Mouse (Mus musculus) layer of hippocampus, adult 18-20 months (tissue): ENCODE results near the gene Hoxc4. TPM values are rescaled to one million over a fixed set of nuclear protein-coding genes. Genes with fewer than 3 reads are reported as not detected.

Experiments used
- DNase-seq, 2 experiments: peaks; one replicate each; pipeline ENCODE4 v3.0.0; 2022; ENCODE audit warnings: low spot score in 2 of 2
- total RNA-seq, 2 experiments: library from RNA; stranded (reverse); gene quantifications; 2 replicates each; pipeline ENCODE4 v1.2.3; 2021

Hoxc4 gene
- total RNA-seq, 2 experiments from 2014 or later = not detected

GRCm38 (mm10) chr15:103037579-103037978 lies 18.8 kb downstream of the Hoxc4 start:
- no peak for DNase-seq

- DNase-seq = no peak
These were observed 20.2 kb downstream of the Hoxc4 start for GRCm38 (mm10) chr15:103038701-103039480.

GRCm38 (mm10) chr15:103039609-103040008 lies 20.9 kb downstream of the Hoxc4 start:
- DNase-seq = no peak

GRCm38 (mm10) chr15:103040601-103041000 lies 21.9 kb downstream of the Hoxc4 start:
- DNase-seq = no peak

GRCm38 (mm10) chr15:103041613-103042012 lies 22.9 kb downstream of the Hoxc4 start:
- no peak for DNase-seq

GRCm38 (mm10) chr15:103042209-103042608 lies 23.5 kb downstream of the Hoxc4 start:
- no peak for DNase-seq

- no peak for DNase-seq
These were observed 32.9 kb downstream of the Hoxc4 start for GRCm38 (mm10) chr15:103051670-103052069.

GRCm38 (mm10) chr15:103053210-103053609 lies 34.5 kb downstream of the Hoxc4 start:
- no peak for DNase-seq

GRCm38 (mm10) chr15:103056396-103056795 lies 37.7 kb downstream of the Hoxc4 start:
- no peak for DNase-seq

- no peak for DNase-seq
These were observed 40.0 kb downstream of the Hoxc4 start for GRCm38 (mm10) chr15:103058715-103059114.

- DNase-seq = no peak
These were observed 40.8 kb downstream of the Hoxc4 start for GRCm38 (mm10) chr15:103059393-103059992.

- no peak for DNase-seq
These were observed 41.2 kb downstream of the Hoxc4 start for GRCm38 (mm10) chr15:103060021-103060340.

- no peak for DNase-seq
These were observed 41.8 kb downstream of the Hoxc4 start for GRCm38 (mm10) chr15:103060341-103061130.

- DNase-seq = no peak
These were observed 42.5 kb downstream of the Hoxc4 start for GRCm38 (mm10) chr15:103061131-103061825.

GRCm38 (mm10) chr15:103061988-103062387 lies 43.3 kb downstream of the Hoxc4 start:
- no peak for DNase-seq

GRCm38 (mm10) chr15:103065642-103066041 lies 46.9 kb downstream of the Hoxc4 start:
- no peak for DNase-seq

GRCm38 (mm10) chr15:103067701-103068100 lies 49.0 kb downstream of the Hoxc4 start:
- no peak for DNase-seq

GRCm38 (mm10) chr15:103069173-103069572 lies 50.4 kb downstream of the Hoxc4 start:
- no peak for DNase-seq

GRCm38 (mm10) chr15:103071266-103071665 lies 52.5 kb downstream of the Hoxc4 start:
- no peak for DNase-seq

- no peak for DNase-seq
These were observed 56.1 kb downstream of the Hoxc4 start for GRCm38 (mm10) chr15:103074663-103075415.

- DNase-seq = no peak
These were observed 58.9 kb downstream of the Hoxc4 start for GRCm38 (mm10) chr15:103077673-103078072.
